Mouse (Mus musculus) cerebellum, adult 2 months (tissue): ENCODE data around the gene Mtmr3.

Experiments used
- CTCF ChIP-seq: fragments of 200-500 bp; IDR thresholded peaks from 2 replicates; pipeline ENCODE4 v1.5.1; 2011; ENCODE audit warnings: low read depth, mild to moderate bottlenecking, control low read depth, low read length, moderate library complexity, borderline replicate concordance; ENCODE audit not compliant: insufficient read depth
- POLR2A ChIP-seq: fragments of 200-500 bp; IDR thresholded peaks from 2 replicates; pipeline ENCODE4 v1.6.1; 2011; ENCODE audit warnings: low read length, control low read depth, borderline replicate concordance; ENCODE audit not compliant: insufficient read depth

DNA sequence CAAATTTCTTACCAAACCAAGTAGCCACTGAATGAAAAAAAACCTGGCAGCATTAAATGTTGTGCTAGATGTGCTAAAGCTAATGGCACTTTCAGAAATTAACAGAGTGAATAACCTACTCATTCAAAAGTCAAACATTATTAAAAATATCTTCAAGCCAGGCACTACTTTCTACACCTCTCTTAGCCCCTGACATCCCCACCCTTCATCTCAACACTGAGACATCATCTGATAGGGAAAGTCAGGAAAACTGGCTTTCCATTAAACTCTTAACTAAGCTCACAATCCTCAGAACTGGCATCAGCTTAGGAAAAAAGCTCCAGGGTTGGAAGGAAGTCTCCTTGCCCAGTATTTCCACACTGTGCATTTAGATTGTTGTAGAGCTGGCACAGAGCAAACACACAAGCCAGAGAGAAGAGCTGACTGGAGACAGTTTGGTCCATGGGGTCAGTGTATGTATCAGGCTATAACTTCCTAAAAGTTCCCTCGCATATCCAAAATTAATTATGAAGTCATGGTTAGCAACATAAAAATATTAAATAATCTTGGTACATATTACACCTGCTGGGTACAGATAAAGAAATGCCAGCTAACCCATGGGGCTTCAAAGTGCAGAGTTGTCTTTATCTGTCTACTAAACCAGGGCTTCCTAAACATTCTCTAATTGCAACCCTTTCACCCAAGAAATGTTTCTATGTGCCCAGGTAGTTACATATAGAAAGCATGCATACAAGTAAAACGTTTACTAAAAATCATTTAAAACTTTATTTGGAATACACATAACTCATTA is 41.2 kb downstream of the Mtmr3 start:
- no peak for TF ChIP-seq CTCF
- no peak for TF ChIP-seq POLR2A
